Mouse (Mus musculus) mature B cell (primary cell): ENCODE results near the gene Hint3.
"Not testable (repeated sequence)": the region's sequence is repeated elsewhere in the genome, so short reads cannot be mapped to it uniquely, and the experiment has no call there.

ENCODE experiments used
- in situ Hi-C: fragments of 300-500 bp; cut with MboI; formaldehyde crosslinking; loops from 2 replicates; pipeline ENCODE4 v1.14.3; 2019

The Hint3 gene

DNA sequence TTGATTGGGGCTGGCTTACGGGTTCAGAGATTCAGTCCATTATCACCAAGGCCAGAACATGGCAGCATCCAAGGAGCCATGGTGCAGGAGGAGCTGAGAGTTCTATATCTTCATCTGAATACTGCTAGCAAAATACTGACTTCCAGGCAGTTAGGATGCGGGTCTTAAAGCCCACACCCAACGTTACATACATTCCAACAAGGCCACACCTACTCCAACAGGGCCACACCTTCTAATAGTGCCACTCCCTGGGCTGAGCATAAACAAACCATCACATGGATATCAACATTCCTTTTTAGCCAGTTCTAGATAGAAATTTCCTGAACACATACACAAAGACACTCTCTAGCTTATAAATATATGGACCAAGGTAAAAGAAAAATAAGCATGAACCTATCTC lies at the start of gene Hint3:
Gene Hint3 (minus strand): TSS at position 120 of the 400 bp plus-strand sequence.
- in situ Hi-C loops, result no loop called here

DNA sequence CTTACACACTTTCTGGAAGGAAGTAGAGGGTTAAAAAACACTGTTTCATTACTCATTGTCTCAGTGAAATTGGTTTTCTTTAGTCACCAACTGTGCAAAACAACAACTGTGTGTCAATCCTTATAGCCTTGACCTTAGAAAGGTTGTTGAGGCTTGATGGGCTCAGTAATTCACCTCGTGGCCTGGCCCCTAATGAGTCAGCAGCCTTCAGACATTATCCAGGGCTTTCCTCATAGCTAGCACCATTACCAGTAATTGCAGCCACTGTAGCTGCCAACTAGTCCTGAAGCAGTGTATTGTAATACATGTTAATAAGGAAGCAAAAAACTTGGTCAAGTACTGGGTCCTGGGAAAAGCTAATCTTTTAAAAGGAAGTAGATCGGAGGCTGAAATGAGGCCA lies 48.6 kb upstream of the Hint3 start:
- in situ Hi-C loops, result no loop called here

DNA sequence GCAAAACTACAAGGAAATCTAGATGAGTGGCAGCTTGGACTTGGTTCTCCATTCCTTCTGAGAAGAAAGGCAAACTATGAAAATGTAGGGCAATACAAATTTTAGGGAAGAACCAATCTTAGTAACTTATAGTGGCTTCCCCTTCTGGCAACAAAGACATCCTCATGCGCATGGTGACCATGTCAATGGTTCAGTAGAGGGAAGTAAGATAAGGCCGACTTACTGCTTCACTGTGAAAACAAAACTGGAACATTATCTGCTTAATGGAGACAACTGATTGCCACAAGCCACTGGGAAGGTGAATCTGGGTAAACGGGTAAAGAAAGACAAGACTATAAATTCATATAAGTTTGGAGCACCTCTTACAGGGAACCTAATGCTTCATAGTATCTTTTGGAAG lies 45.4 kb upstream of the Hint3 start:
- in situ Hi-C loops, result no loop called here

GRCm38 (mm10) chr10:30666580-30666979 lies 37.1 kb upstream of the Hint3 start:
- in situ Hi-C loops, result no loop called here

DNA sequence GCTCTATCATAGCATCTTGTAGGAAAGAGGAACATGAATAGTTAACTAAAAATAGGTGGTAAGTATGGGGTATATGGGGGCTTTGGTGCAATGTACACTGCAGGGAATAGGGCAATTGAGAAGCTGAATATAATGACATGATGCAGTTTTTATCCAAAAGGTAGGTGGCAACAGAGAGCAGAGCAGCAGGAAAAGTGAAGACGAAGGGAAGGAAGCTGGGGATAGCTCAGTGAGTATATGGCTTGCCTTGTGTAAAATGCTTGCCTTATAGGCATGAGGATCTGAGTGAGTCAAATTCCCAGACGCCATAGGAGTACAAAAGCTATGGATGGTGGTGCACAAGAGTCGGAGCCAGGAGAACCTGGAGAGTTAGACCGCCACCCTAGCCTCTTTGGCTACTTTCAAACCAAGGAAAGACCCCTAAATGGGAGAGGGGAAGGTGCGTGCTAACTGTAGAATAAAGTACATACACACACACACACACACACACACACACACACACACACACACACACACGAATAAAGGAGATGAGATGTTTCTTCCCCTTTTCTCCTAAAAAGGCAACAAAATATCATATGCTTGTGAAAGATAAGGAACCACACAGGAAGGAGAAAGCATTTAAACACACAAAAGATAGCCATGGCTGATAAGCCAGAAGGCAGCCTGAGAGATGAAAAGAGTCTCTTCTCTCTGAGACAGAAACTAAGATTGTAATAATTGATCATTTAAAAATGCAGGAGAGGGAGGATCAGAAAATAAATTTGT lies 31.3 kb upstream of the Hint3 start:
- in situ Hi-C loops, result no loop called here

DNA sequence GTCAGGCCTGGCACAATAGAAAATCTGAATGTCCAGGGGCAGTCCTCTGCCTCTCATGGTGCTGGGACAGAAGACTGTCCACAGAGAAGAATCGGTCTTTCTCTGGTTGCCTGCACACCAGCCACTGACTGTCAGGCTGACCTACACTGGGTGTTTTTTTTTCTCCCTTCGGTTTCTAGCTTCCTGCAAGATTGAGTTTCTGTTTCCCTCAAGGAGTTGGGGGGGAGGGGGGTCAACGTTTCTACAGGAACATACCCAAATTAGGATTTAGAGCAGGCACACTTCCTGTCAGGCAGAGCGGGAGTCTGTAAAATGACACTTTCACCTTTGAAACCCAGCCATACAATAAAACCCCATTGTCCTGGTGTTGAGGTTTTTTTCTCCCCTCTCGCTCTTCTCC lies 26.2 kb upstream of the Hint3 start:
- in situ Hi-C loops, result no loop called here

DNA sequence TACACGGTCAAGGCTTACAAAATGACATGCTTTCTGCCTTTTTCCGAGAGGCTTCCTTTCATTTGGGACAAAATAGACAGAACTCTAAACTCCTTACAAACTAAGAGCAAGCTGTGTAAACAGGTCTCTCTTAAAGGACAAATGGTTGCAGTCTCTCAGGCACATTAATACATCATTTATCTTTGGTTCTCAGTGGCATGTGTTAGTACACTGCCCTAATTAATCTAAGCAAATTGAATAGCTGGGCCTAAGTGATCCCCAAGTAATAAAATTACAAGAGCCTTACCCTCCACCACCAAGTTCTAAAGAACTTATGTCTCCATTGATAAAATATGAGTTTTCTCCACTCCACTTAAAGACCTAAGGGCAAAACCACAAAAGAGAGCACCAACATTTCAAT lies 18.2 kb upstream of the Hint3 start:
- in situ Hi-C loops, result no loop called here

DNA sequence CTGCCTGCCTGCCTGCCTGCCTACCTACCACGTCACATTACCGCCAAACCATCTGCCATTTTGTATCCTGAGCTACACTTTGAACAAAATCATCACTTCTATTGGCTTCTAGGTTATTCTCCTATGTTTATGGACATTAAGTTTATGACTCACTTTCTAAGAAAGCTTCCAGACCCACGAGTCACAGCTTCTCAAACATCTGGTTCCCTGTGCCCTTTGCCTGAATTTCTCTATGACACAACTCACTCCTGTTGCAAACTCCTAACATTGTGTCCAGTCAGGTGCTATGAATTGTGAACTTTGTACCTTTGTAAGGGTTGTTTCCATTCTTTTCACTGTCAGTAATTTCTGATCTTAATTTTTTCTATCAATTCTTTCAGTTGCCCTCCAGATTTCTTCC lies 8.8 kb upstream of the Hint3 start:
- in situ Hi-C loops, result no loop called here

- in situ Hi-C loops, result not testable (repeated sequence)
Observed at GRCm38 (mm10) chr10:30636474-30637154, 7.2 kb upstream of the Hint3 start.

DNA sequence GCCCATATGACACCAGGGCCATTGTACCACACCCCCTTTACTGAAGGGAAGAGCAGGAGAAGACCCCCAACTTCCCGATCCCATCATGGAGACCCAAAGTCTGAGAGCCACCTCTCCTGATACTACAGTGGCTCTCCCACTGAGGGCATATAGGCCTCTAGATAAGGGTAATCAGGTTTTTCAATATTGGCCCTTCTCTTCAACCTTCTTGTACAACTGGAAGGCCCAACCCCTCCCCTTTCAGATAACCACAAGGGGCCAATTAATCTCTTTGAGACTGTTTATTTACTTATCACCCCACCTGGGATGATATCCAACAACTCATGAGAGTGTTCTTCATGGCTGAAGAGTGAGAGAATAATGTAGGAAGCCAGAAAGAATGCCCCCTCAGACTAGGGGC lies 3.3 kb upstream of the Hint3 start:
- in situ Hi-C loops, result no loop called here

GRCm38 (mm10) chr10:30629977-30630376 lies 545 bp upstream of the Hint3 start:
- in situ Hi-C loops, result no loop called here

DNA sequence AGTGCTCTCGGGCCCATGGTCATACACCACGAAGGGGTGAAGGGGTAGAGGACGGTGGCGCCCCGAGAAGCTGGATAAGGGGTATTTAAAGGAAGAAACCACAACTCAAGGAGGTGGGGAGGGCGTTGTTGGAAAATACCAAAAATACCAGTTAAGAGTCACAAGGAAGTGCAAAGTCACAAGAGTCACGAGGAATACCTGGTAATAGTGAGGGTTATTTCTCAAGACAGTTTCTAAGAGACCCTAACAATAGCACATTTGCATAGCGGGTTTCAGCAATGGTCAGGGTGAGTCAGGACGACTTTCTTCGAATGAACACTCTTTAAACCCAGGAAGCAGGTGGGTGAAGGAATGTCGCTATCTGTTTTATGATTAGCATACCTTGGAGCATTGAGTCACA lies 988 bp downstream of the Hint3 start:
- in situ Hi-C loops, result not testable (repeated sequence)

GRCm38 (mm10) chr10:30627548-30627947 lies 1.9 kb downstream of the Hint3 start:
- in situ Hi-C loops, result no loop called here

- in situ Hi-C loops, result loop anchor here (25.0 kb wide), 3 partner anchors 437 to 1262 kb away; partner anchors contain the start of genes Hddc2 and Rnf146
Observed at GRCm38 (mm10) chr10:30624161-30625019, 5.0 kb downstream of the Hint3 start.

GRCm38 (mm10) chr10:30622928-30623327 lies 6.5 kb downstream of the Hint3 start:
- in situ Hi-C loops, result loop anchor here (25.0 kb wide), 3 partner anchors 436 to 1261 kb away; partner anchors contain the start of genes Hddc2 and Rnf146

- in situ Hi-C loops, result loop anchor here (10.0 to 25.0 kb wide), 4 partner anchors 186 to 1257 kb away; partner anchors contain the start of genes Hddc2, Ncoa7 and Rnf146
Observed at GRCm38 (mm10) chr10:30618918-30619210, 10.6 kb downstream of the Hint3 start.

DNA sequence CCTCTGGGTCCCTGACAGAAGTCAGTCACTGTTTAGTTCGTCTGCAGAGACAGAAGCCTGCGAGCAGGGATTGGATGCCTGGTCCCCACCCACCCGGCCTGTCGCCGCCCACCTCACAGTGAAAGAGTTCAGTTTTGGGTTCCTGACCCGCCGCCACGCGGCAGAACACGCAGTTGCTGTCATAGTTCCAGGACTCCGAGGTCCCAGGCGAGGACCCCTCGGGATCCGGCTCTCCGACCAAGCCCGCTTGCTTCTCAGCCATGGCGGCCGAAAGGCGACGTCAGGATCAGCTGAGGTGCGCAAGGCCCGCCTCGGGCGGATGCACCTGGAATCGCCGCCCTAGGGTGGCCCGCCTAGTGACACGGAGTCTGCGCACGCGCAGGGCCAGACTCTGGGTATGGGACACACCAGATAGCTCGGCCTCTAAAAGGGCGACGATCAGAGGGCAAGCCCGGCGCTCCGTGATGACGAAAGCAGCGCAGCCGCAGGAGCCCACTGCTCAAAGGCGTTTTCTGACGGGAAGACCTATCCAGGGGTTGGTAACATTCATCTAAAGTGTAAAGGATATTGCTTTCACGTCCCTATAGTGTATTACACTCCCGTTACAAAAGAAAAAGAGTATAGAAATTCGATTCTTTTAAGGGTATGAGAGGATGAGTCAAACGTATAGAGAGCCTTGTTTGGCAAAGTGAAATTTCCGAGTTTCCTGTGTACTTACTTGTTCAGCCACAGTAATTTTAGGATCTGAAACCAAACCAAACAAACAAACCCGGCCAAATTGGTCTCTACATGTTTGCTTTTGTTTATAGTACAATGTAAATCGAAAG lies 11.1 kb downstream of the Hint3 start:
- in situ Hi-C loops, result loop anchor here (10.0 to 25.0 kb wide), 4 partner anchors 186 to 1256 kb away; partner anchors contain the start of genes Hddc2, Ncoa7 and Rnf146

- in situ Hi-C loops, result loop anchor here (10.0 to 25.0 kb wide), 4 partner anchors 192 to 1251 kb away; partner anchors contain the start of genes Hddc2, Ncoa7 and Rnf146
Observed at GRCm38 (mm10) chr10:30613039-30613438, 16.4 kb downstream of the Hint3 start.

- in situ Hi-C loops, result loop anchor here (10.0 to 25.0 kb wide), 4 partner anchors 195 to 1247 kb away; partner anchors contain the start of genes Hddc2, Ncoa7 and Rnf146
Observed at GRCm38 (mm10) chr10:30609614-30610013, 19.8 kb downstream of the Hint3 start.

- in situ Hi-C loops, result loop anchor here (25.0 kb wide), 3 partner anchors 421 to 1246 kb away; partner anchors contain the start of genes Hddc2 and Rnf146
Observed at GRCm38 (mm10) chr10:30608109-30608508, 21.3 kb downstream of the Hint3 start.

DNA sequence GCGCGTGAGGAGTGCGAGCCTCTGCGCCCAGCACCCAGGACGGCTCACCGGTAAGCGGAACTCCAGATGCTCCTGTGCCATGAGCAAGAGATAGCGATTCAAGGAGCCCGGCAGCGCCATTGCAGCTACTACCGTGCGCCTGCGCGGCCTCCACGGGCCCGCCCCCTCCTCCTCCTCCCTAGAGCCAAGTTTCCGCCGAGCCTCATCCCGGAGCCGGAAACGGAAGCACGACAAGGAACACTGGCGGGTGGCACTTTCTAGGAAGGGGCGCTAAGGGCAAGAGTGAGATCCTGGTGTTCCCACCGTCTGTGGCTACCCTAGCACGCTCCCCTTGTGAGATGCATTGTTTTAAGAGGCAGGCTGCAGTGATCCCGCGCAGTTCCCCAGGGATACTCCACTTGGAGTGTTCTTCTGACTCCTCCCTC lies 28.9 kb downstream of the Hint3 start, which contains the start of gene Trmt11:
Gene Trmt11 (minus strand): TSS at position 208 of the 425 bp plus-strand sequence.
- in situ Hi-C loops, result loop anchor here (25.0 kb wide), 3 partner anchors 413 to 1238 kb away; partner anchors contain the start of genes Hddc2 and Rnf146
